Mouse (Mus musculus) intestine, embryonic 14.5 days (tissue): Measurements from ENCODE around the gene Mapk1. TPM values are rescaled to one million over a fixed set of nuclear protein-coding genes. Genes with fewer than 3 reads are reported as not detected.

ENCODE experiments used
- ATAC-seq: fragments of 200-750 bp; cut with Nextera tagmentation; replicated peaks from 2 replicates; pipeline ENCODE4 v1.8.0; 2017; ENCODE audit warnings: low read depth, moderate number of reproducible peaks, moderate TSS enrichment, moderate library complexity; ENCODE audit not compliant: low FRiP score, low TSS enrichment
- DNase-seq: peaks from one replicate; pipeline ENCODE4 v3.0.0-alpha.2; 2018; ENCODE audit warnings: low spot score
- H3K27ac ChIP-seq: fragments of 300-500 bp; sonication (generic); 2 replicates; pipeline ENCODE4 v1.5.1; 2014; ENCODE audit warnings: low read depth, mild to moderate bottlenecking, control low read depth
- H3K27me3 ChIP-seq: fragments of 300-500 bp; sonication (generic); replicated peaks from 2 replicates; pipeline ENCODE4 v1.6.1; 2014; ENCODE audit warnings: low read length, control low read depth; ENCODE audit not compliant: control insufficient read depth, insufficient read depth
- H3K36me3 ChIP-seq: fragments of 300-500 bp; sonication (generic); 2 replicates; pipeline ENCODE4 v1.6.1; 2014; ENCODE audit warnings: low read length, control low read depth; ENCODE audit not compliant: control insufficient read depth, insufficient read depth
- H3K4me1 ChIP-seq: fragments of 300-500 bp; sonication (generic); replicated peaks from 2 replicates; pipeline ENCODE4 v1.6.1; 2014; ENCODE audit warnings: low read length, control low read depth, mixed read lengths; ENCODE audit not compliant: control insufficient read depth, insufficient read depth
- H3K4me2 ChIP-seq: fragments of 300-500 bp; sonication (generic); 2 replicates; pipeline ENCODE4 v1.6.1; 2014; ENCODE audit warnings: low read length
- H3K4me3 ChIP-seq: fragments of 300-500 bp; sonication (generic); 2 replicates; pipeline ENCODE4 v1.5.1; 2014; ENCODE audit warnings: low read depth, low read length, control low read depth, mixed read lengths
- H3K9ac ChIP-seq: fragments of 300-500 bp; sonication (generic); 2 replicates; pipeline ENCODE4 v1.6.1; 2014; ENCODE audit warnings: mild to moderate bottlenecking, low read length
- H3K9me3 ChIP-seq: fragments of 300-500 bp; sonication (generic); 2 replicates; pipeline ENCODE4 v1.6.1; 2016; ENCODE audit warnings: low read length, control low read depth; ENCODE audit not compliant: control insufficient read depth
- WGBS: fragments of 180-500 bp; shearing (Covaris S2); extraction: QIAGEN DNeasy Blood & Tissue Kit; methylation state at CpG from one replicate; pipeline ENCODE4 v1.1.7; 2014; 5-methylcytosine and 5-hydroxymethylcytosine counted together
- polyA plus RNA-seq: library from polyadenylated mRNA; unstranded; fragments of >200 nt; fragmentation: Nextera tagmentation; extraction: Ambion mirVana; gene quantifications from 2 replicates; pipeline ENCODE4 v1.2.1, GENCODE M21; 2014

The Mapk1 gene
- 181 and 189 TPM in 2 replicates for polyA plus RNA-seq

DNA sequence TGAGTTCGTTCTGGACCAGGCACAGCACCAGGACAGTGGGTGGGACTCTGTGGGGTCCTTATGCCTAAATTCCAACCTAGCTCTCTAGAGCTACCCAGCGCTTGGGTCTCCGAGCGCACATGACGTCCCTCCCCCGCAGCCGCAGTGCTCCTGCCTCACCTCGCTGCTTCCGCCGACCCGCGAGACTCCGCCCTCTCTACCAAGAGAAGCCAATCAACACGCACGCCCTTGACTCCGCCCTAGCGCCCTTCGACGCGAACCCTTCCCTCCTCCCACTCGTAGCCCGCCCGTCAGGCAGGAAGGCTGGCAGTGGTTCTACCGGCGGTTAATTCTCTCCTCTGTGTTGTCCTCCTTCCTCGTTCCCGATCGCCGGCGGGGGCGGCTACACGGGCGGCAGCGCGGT, at the start of gene Mapk1:
Mapk1 (plus strand) TSS at position 252 of the 403 bp plus-strand sequence.
- under 1% methylated on average over 35 of the region's 35 CpGs for WGBS
- H3K27me3 ChIP-seq, result no peaks in the 10 kb centered on the region
- peaks cover 14% of the 10 kb centered on the region for H3K4me1 ChIP-seq

DNA sequence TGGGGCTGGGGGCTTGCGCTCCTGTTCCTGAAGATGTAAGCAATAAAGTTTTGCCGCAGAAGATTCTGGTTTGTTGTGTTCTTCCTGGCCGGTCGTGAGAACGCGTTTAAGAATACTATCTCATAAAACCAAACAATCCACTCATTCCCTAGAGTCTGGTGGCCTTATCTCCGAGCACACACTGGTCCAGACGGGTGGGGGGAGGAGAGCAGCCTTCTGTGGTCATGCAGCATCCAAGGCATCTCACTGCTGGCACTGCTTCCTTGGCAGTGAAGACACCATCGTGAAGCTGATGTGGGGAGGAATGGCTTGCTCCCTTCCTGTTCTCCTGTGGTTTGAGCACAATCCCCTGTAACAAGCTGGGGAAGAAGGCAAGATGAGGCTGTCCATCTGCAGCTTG, 43.6 kb upstream of the Mapk1 start:
- WGBS, result 91% methylated on average over 9 of the region's 9 CpGs

More for the DNA sequence above, at the start of gene Mapk1:
- Histone ChIP-seq H3K27ac (peak within 1 kb of the TSS; percentile 91), H3K9me3 (no peaks in the 10 kb centered on the region), H3K4me2 (peak within 1 kb of the TSS; percentile 80), H3K9ac (peak within 1 kb of the TSS; percentile 92), H3K4me3 (peak within 1 kb of the TSS; percentile 88), H3K36me3 (peaks cover 10% of the 10 kb centered on the region; the same call in 1 of the 2 replicates)
- ATAC-seq (peak; percentile 97), DNase-seq (peak; percentile 99)

DNA sequence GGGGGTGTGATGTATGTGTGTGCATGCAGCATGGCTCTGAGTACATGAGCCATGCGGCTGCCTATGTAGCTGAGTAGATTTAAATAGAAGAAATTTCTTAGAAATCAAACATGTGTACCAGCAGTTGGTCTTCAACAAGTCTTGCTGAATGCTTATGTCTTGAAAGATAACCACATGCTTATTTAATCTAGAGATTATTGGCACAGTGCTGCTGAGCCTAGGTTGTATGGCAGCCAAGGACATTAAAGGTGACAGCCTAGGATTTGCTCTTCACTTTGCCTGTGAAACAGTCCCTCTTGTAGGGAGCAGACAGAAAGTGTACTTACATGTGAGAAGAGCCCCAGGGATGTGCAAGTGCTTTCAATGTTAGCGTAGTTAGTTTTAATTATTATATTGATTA, 42.1 kb upstream of the Mapk1 start:
- Histone ChIP-seq H3K4me1 (no peaks in the 10 kb centered on the region), H3K27ac (no peak overlapping the region), H3K4me2 (no peak overlapping the region), H3K4me3 (no peak overlapping the region), H3K9ac (no peak overlapping the region), H3K9me3 (0 out of 2 replicates have a peak, but pooled peaks cover 2% of the 10 kb centered on the region), H3K27me3 (no peaks in the 10 kb centered on the region), H3K36me3 (no peaks in the 10 kb centered on the region)
- DNase-seq, result no peak
- no peak for ATAC-seq
- 95% methylated on average over 2 of the region's 2 CpGs for WGBS

More for the DNA sequence above, 43.6 kb upstream of the Mapk1 start:
- Histone ChIP-seq H3K9me3 (0 out of 2 replicates have a peak, but pooled peaks cover 2% of the 10 kb centered on the region), H3K27ac (no peak overlapping the region), H3K4me3 (no peak overlapping the region), H3K4me1 (no peaks in the 10 kb centered on the region), H3K9ac (no peak overlapping the region), H3K27me3 (no peaks in the 10 kb centered on the region), H3K36me3 (no peaks in the 10 kb centered on the region), H3K4me2 (no peak overlapping the region)
- ATAC-seq (no peak), DNase-seq (no peak)

DNA sequence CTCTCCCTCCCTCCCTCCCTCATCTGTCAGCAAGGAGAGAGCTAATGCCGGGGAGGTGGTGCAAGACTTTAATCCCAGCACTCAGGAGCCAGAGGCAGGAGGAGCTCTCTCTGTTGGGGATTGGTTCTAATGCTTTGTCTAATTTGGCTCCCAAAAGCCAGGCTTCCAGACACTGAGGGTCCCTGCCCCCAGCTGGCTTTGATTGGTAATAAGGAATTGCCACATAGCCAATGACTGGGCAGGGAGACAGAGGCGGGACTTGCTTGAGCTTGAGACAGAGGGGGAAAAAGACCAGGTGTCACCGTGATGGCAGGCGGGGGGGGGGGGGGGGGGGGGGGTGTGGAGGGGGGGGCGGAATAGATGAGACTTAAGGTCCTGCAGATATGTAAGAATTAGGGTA, 24.6 kb upstream of the Mapk1 start:
- DNase-seq (no peak), ATAC-seq (no peak)
- Histone ChIP-seq H3K9me3 (no peaks in the 10 kb centered on the region), H3K36me3 (no peaks in the 10 kb centered on the region), H3K27ac (no peak overlapping the region), H3K9ac (no peak overlapping the region), H3K4me2 (no peak overlapping the region), H3K27me3 (no peaks in the 10 kb centered on the region), H3K4me3 (no peak overlapping the region), H3K4me1 (no peaks in the 10 kb centered on the region)
- WGBS, result 13% methylated on average over 2 of the region's 5 CpGs

DNA sequence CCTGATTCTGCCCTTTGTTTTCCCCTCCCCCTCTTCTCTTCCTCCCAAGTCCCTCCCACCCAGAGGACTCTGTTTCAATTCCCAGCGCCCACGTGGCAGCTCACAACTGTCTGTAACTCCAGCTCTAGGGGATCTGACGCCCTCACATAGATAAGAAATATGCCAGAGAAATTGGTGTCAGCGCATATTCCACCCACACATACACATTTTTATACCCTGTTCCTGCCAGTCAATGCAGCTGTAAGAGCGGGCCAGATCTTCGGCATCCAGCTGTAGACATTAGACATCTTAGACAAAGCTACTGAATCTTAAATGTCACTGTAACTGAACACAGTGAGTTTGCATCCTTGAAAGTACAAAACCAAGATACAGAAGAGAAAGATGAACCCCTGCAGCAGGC, 23.3 kb upstream of the Mapk1 start:
- H3K4me3 ChIP-seq, result no peak overlapping the region
- no peak overlapping the region for H3K9ac ChIP-seq
- ATAC-seq (no peak), DNase-seq (no peak)
- 90% methylated on average over 6 of the region's 6 CpGs for WGBS
- H3K27me3 ChIP-seq, result no peaks in the 10 kb centered on the region
- no peaks in the 10 kb centered on the region for H3K36me3 ChIP-seq
- H3K9me3 ChIP-seq, result no peaks in the 10 kb centered on the region
- no peaks in the 10 kb centered on the region for H3K4me1 ChIP-seq
- no peak overlapping the region for H3K27ac ChIP-seq
- no peak overlapping the region for H3K4me2 ChIP-seq

DNA sequence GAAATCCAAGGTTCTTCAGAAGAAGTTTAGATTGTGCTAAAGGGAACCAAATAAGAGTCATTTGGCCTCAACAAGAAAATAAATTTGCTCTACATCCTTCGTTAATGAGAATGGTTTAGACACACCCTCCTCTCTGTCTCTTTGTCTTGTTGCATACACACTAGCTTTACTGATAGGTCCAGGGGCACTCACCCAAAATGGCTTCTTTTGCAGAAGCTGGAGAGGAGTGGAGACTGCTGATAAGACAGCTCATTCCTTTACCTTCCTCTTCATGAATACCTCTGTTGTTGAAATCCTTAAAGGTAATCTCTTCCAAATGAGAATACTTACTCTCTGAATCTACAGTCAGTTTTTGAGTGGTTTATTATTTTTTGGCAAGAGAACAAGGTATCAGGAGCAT, 18.0 kb upstream of the Mapk1 start:
- WGBS, result 54% methylated on average over 1 of the region's 1 CpGs
- no peak overlapping the region for H3K4me3 ChIP-seq
- no peak overlapping the region for H3K4me2 ChIP-seq
- no peaks in the 10 kb centered on the region for H3K4me1 ChIP-seq
- no peaks in the 10 kb centered on the region for H3K9me3 ChIP-seq
- DNase-seq (no peak), ATAC-seq (no peak)
- H3K36me3 ChIP-seq, result no peaks in the 10 kb centered on the region
- no peak overlapping the region for H3K27ac ChIP-seq
- H3K27me3 ChIP-seq, result no peaks in the 10 kb centered on the region
- no peak overlapping the region for H3K9ac ChIP-seq

DNA sequence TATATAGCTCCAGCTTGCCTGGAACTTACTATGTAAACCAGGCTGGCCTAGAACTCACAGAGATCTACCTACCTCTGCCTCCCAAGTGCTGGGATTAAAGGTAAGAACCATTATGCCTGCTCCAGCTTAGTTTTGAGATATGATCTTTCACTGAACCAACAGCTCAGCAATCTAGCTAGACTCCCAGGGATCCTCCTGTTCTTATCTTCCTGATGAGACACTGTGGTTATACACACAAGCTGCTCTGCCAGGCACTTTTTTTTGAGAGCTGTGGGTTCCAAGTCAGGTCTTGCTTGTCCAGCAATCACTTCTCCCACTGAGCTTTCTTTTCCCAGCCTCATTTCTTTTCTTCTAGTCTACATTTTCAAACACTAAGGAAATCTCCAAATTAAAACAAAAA, 16.9 kb upstream of the Mapk1 start:
- no peak for ATAC-seq
- Histone ChIP-seq H3K36me3 (no peaks in the 10 kb centered on the region), H3K4me1 (no peaks in the 10 kb centered on the region), H3K27me3 (no peaks in the 10 kb centered on the region), H3K9ac (no peak overlapping the region), H3K27ac (no peak overlapping the region), H3K4me3 (no peak overlapping the region), H3K9me3 (no peaks in the 10 kb centered on the region), H3K4me2 (no peak overlapping the region)
- DNase-seq, result no peak

DNA sequence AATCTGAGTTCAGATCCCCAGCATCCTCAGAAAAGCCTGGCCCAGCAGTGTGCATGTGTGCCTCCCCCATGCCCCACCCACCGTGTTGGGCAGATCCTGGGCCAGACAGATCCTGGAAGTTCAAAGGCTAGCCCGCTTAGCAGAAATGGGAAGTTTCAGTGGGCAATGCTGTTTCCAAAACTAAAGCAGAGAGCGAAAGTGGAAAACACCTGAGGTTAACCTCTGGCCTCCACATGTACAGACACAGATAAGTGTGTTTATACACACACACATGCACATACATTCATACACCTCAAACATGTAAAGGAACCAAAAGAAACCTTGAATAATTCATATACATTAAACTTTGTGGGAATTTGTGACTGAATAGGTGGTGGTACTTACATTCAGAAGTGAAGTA, 5.1 kb upstream of the Mapk1 start:
- 0 out of 2 replicates have a peak, but pooled peaks cover 7% of the 10 kb centered on the region for H3K9me3 ChIP-seq
- DNase-seq, result no peak
- H3K4me3 ChIP-seq, result no peak overlapping the region
- ATAC-seq, result no peak
- no peaks in the 10 kb centered on the region for H3K27me3 ChIP-seq
- H3K27ac ChIP-seq, result no peak overlapping the region
- no peak overlapping the region for H3K4me2 ChIP-seq
- no peaks in the 10 kb centered on the region for H3K36me3 ChIP-seq
- no peaks in the 10 kb centered on the region for H3K4me1 ChIP-seq
- 96% methylated on average over 3 of the region's 3 CpGs for WGBS
- H3K9ac ChIP-seq, result no peak overlapping the region

DNA sequence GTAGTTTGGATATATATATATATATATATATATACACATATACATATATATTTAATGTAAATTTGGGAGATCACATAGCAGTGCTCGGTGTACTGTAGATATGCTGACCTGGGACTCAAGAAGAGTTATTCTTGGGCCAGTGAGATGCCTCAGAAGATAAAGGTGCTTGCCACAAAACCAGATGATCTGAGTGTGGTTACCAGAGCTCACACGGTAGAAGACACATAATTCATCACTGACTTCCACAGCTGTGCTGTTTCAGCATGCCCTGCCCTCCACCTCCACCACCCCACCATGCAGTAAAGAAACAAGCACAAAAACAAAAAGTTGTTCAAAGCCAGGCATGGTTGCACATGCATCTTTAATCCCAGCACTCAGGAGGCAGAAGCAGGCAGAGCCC, 4.4 kb upstream of the Mapk1 start:
- no peaks in the 10 kb centered on the region for H3K27me3 ChIP-seq
- DNase-seq (no peak), ATAC-seq (no peak)
- 0 out of 2 replicates have a peak, but pooled peaks cover 7% of the 10 kb centered on the region for H3K9me3 ChIP-seq
- no peak overlapping the region for H3K9ac ChIP-seq
- 52% methylated on average over 2 of the region's 2 CpGs for WGBS
- no peaks in the 10 kb centered on the region for H3K4me1 ChIP-seq
- H3K4me2 ChIP-seq, result no peak overlapping the region
- no peak overlapping the region for H3K27ac ChIP-seq
- no peak overlapping the region for H3K4me3 ChIP-seq
- no peaks in the 10 kb centered on the region for H3K36me3 ChIP-seq
